Mouse (Mus musculus): ENCODE results near the gene Cntnap5b.

GRCm38 (mm10) chr1:100041808-100042207 lies 269.2 kb downstream of the Cntnap5b start:
- TF ChIP-seq HCFC1 (IDR thresholded peaks at IDR 0.05; ENCODE audit: borderline replicate concordance, insufficient read depth, low read length) (no peak), ZC3H11A (IDR thresholded peaks at IDR 0.05; ENCODE audit: borderline replicate concordance, low read depth, low read length) (no peak), MAFK (IDR thresholded peaks at IDR 0.05; ENCODE audit: insufficient read depth, low read depth, low read length) (no peak)

All from ES-E14 (cell line).